24 mouse cellular contexts compared by ENCODE assay signal in the genomic region with DNA sequence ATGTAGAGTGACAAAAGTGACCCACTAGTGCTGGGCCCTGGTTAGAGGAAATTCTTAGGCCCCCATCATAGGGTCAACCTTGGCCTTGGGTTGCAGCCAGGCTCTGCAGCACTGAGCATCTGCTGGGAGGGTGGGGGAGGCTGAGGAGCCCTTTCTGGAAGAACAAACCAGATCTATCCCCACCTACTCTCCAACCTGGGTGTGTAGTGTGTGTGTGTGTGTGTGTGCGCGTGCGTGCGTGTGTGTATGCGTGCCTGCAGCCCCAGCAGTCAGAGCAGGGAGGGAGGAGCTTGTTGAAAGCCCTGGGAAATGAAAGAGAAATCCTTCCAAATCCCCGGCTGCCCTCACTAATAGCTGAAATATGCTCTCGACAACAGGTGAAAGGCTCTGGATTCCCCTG.
DNase-seq lines count a peak whose midpoint lies in the region; ATAC-seq and TF ChIP-seq lines count a peak whose summit lies in the region.
"Had no signal": no experiment of that assay in that cellular context is flagged by ENCODE, and none has a peak within 500 bp of the region (broad histone marks: within the 10 kb centered on the region; RNA-seq: fewer than 3 reads in every experiment).

No protein-coding gene starts in this region.

- H3K36me3 ChIP-seq in forebrain, embryonic 16.5 days (ENCODE audit: control insufficient read depth, insufficient read depth) = no peaks in the 10 kb centered on the region
- H3K36me3 ChIP-seq in forebrain, embryonic 12.5 days (replicated peaks) = no peaks in the 10 kb centered on the region
- no peaks in the 10 kb centered on the region for H3K36me3 ChIP-seq in kidney, embryonic 16.5 days (ENCODE audit: insufficient read depth, low read length)
- H3K36me3 ChIP-seq: embryonic facial prominence, embryonic 13.5 days; limb, embryonic 12.5 days; stomach, embryonic 15.5 days had no signal

- no peaks in the 10 kb centered on the region for H3K27me3 ChIP-seq in forebrain, embryonic 16.5 days (replicated peaks; ENCODE audit: control insufficient read depth, insufficient read depth, low read length)
- peaks cover 10% of the 10 kb centered on the region; the same call in 1 of the 2 replicates for H3K27me3 ChIP-seq in forebrain, embryonic 12.5 days
- no peaks in the 10 kb centered on the region for H3K27me3 ChIP-seq in kidney, embryonic 16.5 days (ENCODE audit: insufficient read depth, low read length)
- H3K27me3 ChIP-seq: stomach, embryonic 15.5 days had no signal

- no peak for TF ChIP-seq POLR2A in cortical plate, adult 2 months (IDR thresholded peaks at IDR 0.05; ENCODE audit: extremely low read depth, insufficient read depth, low read length)

- peak; percentile 56 for DNase-seq in left cerebral cortex, adult 18-20 months (ENCODE audit: low spot score in 2 of 2)
- DNase-seq in left cerebral cortex, postnatal 4 days = no peak
- DNase-seq in right cerebral cortex, postnatal 10 days (ENCODE audit: low spot score in 2 of 2) = peak; percentile 62
- DNase-seq in urinary bladder, adult 2 months (ENCODE audit: low spot score) = no peak
- DNase-seq: adrenal gland, postnatal 36 days; cerebellum, adult 11-12 months; heart, postnatal 4 days; kidney, adult 18-20 months; kidney, postnatal 14 days; liver, postnatal 0 days; thymus, postnatal 25 days had no signal

- intact Hi-C loops in left cerebral cortex, postnatal 4 days (cut with DNase I) = no loop called here

- 67% methylated on average over 7 of the region's 7 CpGs for WGBS in forebrain, embryonic 16.5 days
- WGBS in forebrain, embryonic 12.5 days = 75% methylated on average over 7 of the region's 7 CpGs
- 92% methylated on average over 7 of the region's 7 CpGs for WGBS in kidney, embryonic 16.5 days

- ATAC-seq in forebrain, embryonic 16.5 days = no peak
- ATAC-seq in forebrain, embryonic 12.5 days (ENCODE audit: low FRiP score) = no peak
- ATAC-seq in kidney, embryonic 16.5 days (ENCODE audit: low FRiP score, low TSS enrichment) = no peak
- ATAC-seq: inflammation-experienced regulatory T-cells, adult 6 months; liver, postnatal 0 days; lung, postnatal 0 days had no signal

- H3K4me1 ChIP-seq in forebrain, embryonic 16.5 days (replicated peaks; ENCODE audit: control insufficient read depth, insufficient read depth, low read length) = peaks cover 20% of the 10 kb centered on the region
- H3K4me1 ChIP-seq in forebrain, embryonic 12.5 days = no peaks in the 10 kb centered on the region
- peaks cover 11% of the 10 kb centered on the region for H3K4me1 ChIP-seq in cortical plate, adult 2 months (ENCODE audit: control insufficient read depth, insufficient read depth, low read length)
- H3K4me1 ChIP-seq in kidney, embryonic 16.5 days (ENCODE audit: insufficient read depth, low read length) = no peaks in the 10 kb centered on the region
- H3K4me1 ChIP-seq: stomach, embryonic 15.5 days had no signal

- 0 out of 2 replicates have a peak overlapping the region, but pooled peaks have one; percentile 24 for H3K27ac ChIP-seq in forebrain, embryonic 16.5 days (ENCODE audit: low read length)
- no peak overlapping the region for H3K27ac ChIP-seq in forebrain, embryonic 12.5 days
- peak overlapping the region; percentile 67 for H3K27ac ChIP-seq in cortical plate, adult 2 months (ENCODE audit: insufficient read depth, low read length)
- H3K27ac ChIP-seq in kidney, embryonic 16.5 days (ENCODE audit: low read length) = no peak overlapping the region
- H3K27ac ChIP-seq: embryonic facial prominence, embryonic 13.5 days; hindbrain, embryonic 14.5 days; limb, embryonic 12.5 days; macrophage; stomach, embryonic 15.5 days had no signal

- no peak overlapping the region for H3K9ac ChIP-seq in forebrain, embryonic 16.5 days (replicated peaks; ENCODE audit: low read depth, low read length)
- no peak overlapping the region for H3K9ac ChIP-seq in forebrain, embryonic 12.5 days
- no peak overlapping the region for H3K9ac ChIP-seq in kidney, embryonic 16.5 days (replicated peaks; ENCODE audit: low read length)
- H3K9ac ChIP-seq: embryonic facial prominence, embryonic 13.5 days; forebrain, postnatal 0 days; hindbrain, embryonic 14.5 days; limb, embryonic 12.5 days; liver, postnatal 0 days; stomach, embryonic 15.5 days had no signal

- no peak for TF ChIP-seq CTCF in cortical plate, adult 2 months (IDR thresholded peaks at IDR 0.05; ENCODE audit: extremely low read depth, insufficient read depth, low read length)

- H3K4me3 ChIP-seq in forebrain, embryonic 16.5 days (replicated peaks; ENCODE audit: low read length) = no peak overlapping the region
- H3K4me3 ChIP-seq in forebrain, embryonic 12.5 days (replicated peaks) = no peak overlapping the region
- H3K4me3 ChIP-seq in cortical plate, adult 2 months (ENCODE audit: insufficient read depth, low read length) = no peak overlapping the region
- no peak overlapping the region for H3K4me3 ChIP-seq in kidney, embryonic 16.5 days (ENCODE audit: low read length)
- H3K4me3 ChIP-seq: embryonic facial prominence, embryonic 13.5 days; limb, embryonic 12.5 days; stomach, embryonic 15.5 days had no signal

- H3K9me3 ChIP-seq in forebrain, embryonic 16.5 days (ENCODE audit: control insufficient read depth, low read length) = no peaks in the 10 kb centered on the region
- no peaks in the 10 kb centered on the region for H3K9me3 ChIP-seq in forebrain, embryonic 12.5 days
- no peaks in the 10 kb centered on the region for H3K9me3 ChIP-seq in kidney, embryonic 16.5 days (ENCODE audit: low read length)
- H3K9me3 ChIP-seq: embryonic facial prominence, embryonic 13.5 days; limb, embryonic 12.5 days; stomach, embryonic 15.5 days had no signal

- H3K4me2 ChIP-seq in forebrain, embryonic 16.5 days (ENCODE audit: low read length) = no peak overlapping the region
- H3K4me2 ChIP-seq in forebrain, embryonic 12.5 days = no peak overlapping the region
- no peak overlapping the region for H3K4me2 ChIP-seq in kidney, embryonic 16.5 days (replicated peaks; ENCODE audit: low read depth, low read length)
- H3K4me2 ChIP-seq: embryonic facial prominence, embryonic 13.5 days; hindbrain, embryonic 14.5 days; limb, embryonic 12.5 days; liver, embryonic 11.5 days; stomach, embryonic 15.5 days had no signal

Comparison
In these comparisons a context has a peak if more than half of its experiments do, and no peak if none do; other contexts are left out.
1. H3K27ac ChIP-seq: peak in forebrain, embryonic 16.5 days (single experiment) and cortical plate, adult 2 months (single experiment); none in forebrain, embryonic 12.5 days (single experiment) and kidney, embryonic 16.5 days (single experiment).
2. DNase-seq: peak in left cerebral cortex, adult 18-20 months (2 of 2) and right cerebral cortex, postnatal 10 days (2 of 2); none in left cerebral cortex, postnatal 4 days (single experiment) and urinary bladder, adult 2 months (single experiment).